Mouse (Mus musculus): Measurements from ENCODE around the gene Rapgef4. TPM values are rescaled to one million over a fixed set of nuclear protein-coding genes. Genes with fewer than 3 reads are reported as not detected.

Rapgef4 gene
- polyA plus RNA-seq, 1 experiment from 2014 or later: 11.9 TPM

DNA sequence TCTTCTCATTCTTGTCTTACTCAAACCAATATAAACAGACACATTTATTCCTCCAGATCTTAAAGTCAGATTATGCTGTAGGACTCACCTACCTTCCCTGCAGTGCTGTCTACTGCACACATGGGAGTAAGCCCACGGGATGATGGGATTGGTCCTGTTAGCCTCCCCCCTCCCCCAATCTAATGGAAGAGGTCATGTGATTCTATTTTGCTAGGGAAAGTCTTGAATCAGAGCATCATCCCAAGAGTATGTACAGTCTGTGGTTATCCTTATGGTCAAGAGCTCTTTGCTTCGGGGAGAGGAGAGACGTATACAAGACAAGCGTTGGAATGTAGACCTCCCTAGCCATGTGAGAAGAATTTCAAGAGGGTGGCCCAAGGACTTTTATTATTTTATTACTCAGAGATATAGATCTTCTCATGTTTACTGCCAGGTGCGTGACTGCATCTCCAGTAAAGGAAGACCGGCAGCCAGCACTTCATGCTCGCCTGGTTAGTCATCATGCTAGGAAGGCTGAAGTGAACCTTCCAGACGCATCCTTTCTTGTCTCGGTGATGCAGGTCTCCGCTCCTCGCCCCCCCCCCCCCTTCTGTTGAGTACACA is 308.0 kb downstream of the Rapgef4 start:
- 89% methylated on average over 11 of the region's 11 CpGs for WGBS
- no peaks in the 10 kb centered on the region for H3K9me3 ChIP-seq (ENCODE audit: control insufficient read depth, low read length)
- H3K4me3 ChIP-seq (ENCODE audit: low read depth, low read length): no peak overlapping the region
- no peak for ATAC-seq (ENCODE audit: insufficient read depth, low FRiP score, low TSS enrichment)
- H3K4me1 ChIP-seq (ENCODE audit: control insufficient read depth, insufficient read depth, low read length): no peaks in the 10 kb centered on the region
- H3K27me3 ChIP-seq (ENCODE audit: control insufficient read depth, insufficient read depth, low read length): no peaks in the 10 kb centered on the region
- DNase-seq (ENCODE audit: low spot score): no peak
- no peak overlapping the region for H3K4me2 ChIP-seq (ENCODE audit: low read depth)
- H3K36me3 ChIP-seq (ENCODE audit: control insufficient read depth, insufficient read depth, low read length): no peaks in the 10 kb centered on the region
- no peak overlapping the region for H3K9ac ChIP-seq (ENCODE audit: low read length)
- H3K27ac ChIP-seq (ENCODE audit: low read depth, low read length): no peak overlapping the region

- Histone ChIP-seq H3K27me3 (ENCODE audit: control insufficient read depth, insufficient read depth, low read length) (no peaks in the 10 kb centered on the region), H3K9me3 (ENCODE audit: control insufficient read depth, low read length) (no peaks in the 10 kb centered on the region), H3K9ac (ENCODE audit: low read length) (no peak overlapping the region), H3K36me3 (ENCODE audit: control insufficient read depth, insufficient read depth, low read length) (no peaks in the 10 kb centered on the region), H3K4me1 (ENCODE audit: control insufficient read depth, insufficient read depth, low read length) (no peaks in the 10 kb centered on the region), H3K27ac (ENCODE audit: low read depth, low read length) (no peak overlapping the region), H3K4me3 (ENCODE audit: low read depth, low read length) (no peak overlapping the region), H3K4me2 (ENCODE audit: low read depth) (no peak overlapping the region)
- WGBS: 90% methylated on average over 1 of the region's 1 CpGs
- ATAC-seq (ENCODE audit: insufficient read depth, low FRiP score, low TSS enrichment): no peak
- no peak for DNase-seq (ENCODE audit: low spot score)
These were observed 310.1 kb downstream of the Rapgef4 start for GRCm38 (mm10) chr2:72291103-72291502.

DNA sequence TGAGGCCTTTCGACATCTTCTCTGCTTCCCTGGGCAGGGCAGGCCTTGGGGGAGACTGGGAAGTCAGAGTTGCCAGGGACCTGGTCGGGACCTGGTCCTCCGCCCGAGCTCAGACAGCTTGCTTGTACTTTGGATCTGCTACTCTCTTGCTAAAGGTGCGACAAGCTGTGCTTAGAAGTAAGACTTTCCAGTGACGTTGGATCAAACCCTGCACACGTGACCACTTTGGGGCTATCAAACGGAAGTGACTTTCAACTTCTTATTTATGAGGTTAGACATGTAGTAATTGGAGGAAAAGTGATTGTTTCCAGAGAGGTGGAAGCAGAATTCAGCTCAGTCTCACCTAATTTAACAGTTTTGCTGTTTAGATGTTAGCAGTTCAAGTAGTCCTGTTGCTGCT is 311.5 kb downstream of the Rapgef4 start:
- Histone ChIP-seq H3K36me3 (ENCODE audit: control insufficient read depth, insufficient read depth, low read length) (no peaks in the 10 kb centered on the region), H3K4me2 (ENCODE audit: low read depth) (no peak overlapping the region), H3K4me3 (ENCODE audit: low read depth, low read length) (no peak overlapping the region), H3K9ac (ENCODE audit: low read length) (no peak overlapping the region), H3K27me3 (ENCODE audit: control insufficient read depth, insufficient read depth, low read length) (no peaks in the 10 kb centered on the region), H3K27ac (ENCODE audit: low read depth, low read length) (no peak overlapping the region), H3K4me1 (ENCODE audit: control insufficient read depth, insufficient read depth, low read length) (no peaks in the 10 kb centered on the region), H3K9me3 (ENCODE audit: control insufficient read depth, low read length) (no peaks in the 10 kb centered on the region)
- ATAC-seq (ENCODE audit: insufficient read depth, low FRiP score, low TSS enrichment): no peak
- WGBS: 88% methylated on average over 8 of the region's 8 CpGs
- no peak for DNase-seq (ENCODE audit: low spot score)

GRCm38 (mm10) chr2:72294994-72295393 is 314.0 kb downstream of the Rapgef4 start:
- DNase-seq (ENCODE audit: low spot score): no peak
- 84% methylated on average over 6 of the region's 6 CpGs for WGBS
- no peaks in the 10 kb centered on the region for H3K36me3 ChIP-seq (ENCODE audit: control insufficient read depth, insufficient read depth, low read length)

GRCm38 (mm10) chr2:72296984-72297715 is 316.1 kb downstream of the Rapgef4 start:
- no peak for ATAC-seq (ENCODE audit: insufficient read depth, low FRiP score, low TSS enrichment)
- no peak overlapping the region for H3K4me2 ChIP-seq (ENCODE audit: low read depth)

More at GRCm38 (mm10) chr2:72294994-72295393, 314.0 kb downstream of the Rapgef4 start:
- Histone ChIP-seq H3K4me3 (ENCODE audit: low read depth, low read length) (no peak overlapping the region), H3K9ac (ENCODE audit: low read length) (no peak overlapping the region), H3K27me3 (ENCODE audit: control insufficient read depth, insufficient read depth, low read length) (no peaks in the 10 kb centered on the region), H3K27ac (ENCODE audit: low read depth, low read length) (no peak overlapping the region), H3K4me2 (ENCODE audit: low read depth) (no peak overlapping the region), H3K9me3 (ENCODE audit: control insufficient read depth, low read length) (no peaks in the 10 kb centered on the region), H3K4me1 (ENCODE audit: control insufficient read depth, insufficient read depth, low read length) (no peaks in the 10 kb centered on the region)
- no peak for ATAC-seq (ENCODE audit: insufficient read depth, low FRiP score, low TSS enrichment)

DNA sequence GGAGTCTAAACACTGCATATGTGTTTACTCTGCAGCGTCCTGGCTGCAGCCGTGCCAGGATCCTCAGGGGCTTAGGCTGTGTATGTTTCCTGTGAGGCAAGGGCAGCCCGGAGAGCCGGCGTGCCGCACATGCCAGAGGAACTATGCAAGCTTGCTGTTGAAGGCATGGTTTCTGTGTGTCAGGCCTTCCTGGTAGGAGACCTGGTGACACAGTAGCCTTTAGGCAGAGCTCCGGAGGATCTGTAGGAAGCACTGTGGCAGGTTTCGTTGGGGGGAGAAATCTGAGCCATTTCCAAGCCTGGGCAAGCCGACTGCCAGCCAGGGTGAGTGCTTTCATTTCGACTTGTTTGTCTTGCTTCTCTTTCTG is 316.7 kb downstream of the Rapgef4 start:
- DNase-seq (ENCODE audit: low spot score): peak; percentile 13
- Histone ChIP-seq H3K9me3 (ENCODE audit: control insufficient read depth, low read length) (no peaks in the 10 kb centered on the region), H3K4me2 (ENCODE audit: low read depth) (no peak overlapping the region), H3K27ac (ENCODE audit: low read depth, low read length) (no peak overlapping the region), H3K4me1 (ENCODE audit: control insufficient read depth, insufficient read depth, low read length) (no peaks in the 10 kb centered on the region), H3K36me3 (ENCODE audit: control insufficient read depth, insufficient read depth, low read length) (no peaks in the 10 kb centered on the region), H3K4me3 (ENCODE audit: low read depth, low read length) (no peak overlapping the region), H3K9ac (ENCODE audit: low read length) (no peak overlapping the region), H3K27me3 (ENCODE audit: control insufficient read depth, insufficient read depth, low read length) (no peaks in the 10 kb centered on the region)
- no peak for ATAC-seq (ENCODE audit: insufficient read depth, low FRiP score, low TSS enrichment)
- 65% methylated on average over 10 of the region's 10 CpGs for WGBS

More at GRCm38 (mm10) chr2:72296984-72297715, 316.1 kb downstream of the Rapgef4 start:
- H3K9me3 ChIP-seq (ENCODE audit: control insufficient read depth, low read length): no peaks in the 10 kb centered on the region
- H3K4me1 ChIP-seq (ENCODE audit: control insufficient read depth, insufficient read depth, low read length): no peaks in the 10 kb centered on the region
- H3K27me3 ChIP-seq (ENCODE audit: control insufficient read depth, insufficient read depth, low read length): no peaks in the 10 kb centered on the region
- no peaks in the 10 kb centered on the region for H3K36me3 ChIP-seq (ENCODE audit: control insufficient read depth, insufficient read depth, low read length)
- no peak for DNase-seq (ENCODE audit: low spot score)
- no peak overlapping the region for H3K27ac ChIP-seq (ENCODE audit: low read depth, low read length)
- 81% methylated on average over 10 of the region's 10 CpGs for WGBS
- no peak overlapping the region for H3K4me3 ChIP-seq (ENCODE audit: low read depth, low read length)
- H3K9ac ChIP-seq (ENCODE audit: low read length): no peak overlapping the region

DNA sequence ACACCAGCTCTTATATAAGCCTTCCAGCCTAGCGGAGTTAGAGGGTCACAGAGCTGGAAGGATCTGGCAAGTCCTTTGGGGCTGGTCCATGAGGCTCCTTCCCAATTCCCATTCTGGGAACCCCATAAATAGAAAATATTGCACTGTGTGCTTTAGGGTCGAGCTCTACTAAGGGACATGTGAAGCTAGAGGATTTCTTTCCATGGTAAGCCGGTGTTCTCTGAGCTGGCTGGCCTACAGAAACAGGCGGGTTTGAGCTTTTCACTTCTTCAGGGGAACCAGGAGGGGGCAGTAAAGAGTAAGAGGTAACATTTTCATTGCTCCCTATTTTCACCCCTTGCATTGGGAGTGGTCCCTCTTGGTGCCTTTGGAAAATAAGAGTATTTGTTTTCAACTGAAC is 317.4 kb downstream of the Rapgef4 start:
- 70% methylated on average over 4 of the region's 4 CpGs for WGBS

GRCm38 (mm10) chr2:72301194-72301916 is 320.3 kb downstream of the Rapgef4 start:
- H3K27me3 ChIP-seq (ENCODE audit: control insufficient read depth, insufficient read depth, low read length): no peaks in the 10 kb centered on the region
- H3K4me2 ChIP-seq (ENCODE audit: low read depth): no peak overlapping the region
- ATAC-seq (ENCODE audit: insufficient read depth, low FRiP score, low TSS enrichment): no peak
- WGBS: 91% methylated on average over 9 of the region's 9 CpGs
- no peaks in the 10 kb centered on the region for H3K4me1 ChIP-seq (ENCODE audit: control insufficient read depth, insufficient read depth, low read length)
- H3K4me3 ChIP-seq (ENCODE audit: low read depth, low read length): no peak overlapping the region
- DNase-seq (ENCODE audit: low spot score): no peak
- no peaks in the 10 kb centered on the region for H3K36me3 ChIP-seq (ENCODE audit: control insufficient read depth, insufficient read depth, low read length)
- no peaks in the 10 kb centered on the region for H3K9me3 ChIP-seq (ENCODE audit: control insufficient read depth, low read length)
- H3K9ac ChIP-seq (ENCODE audit: low read length): no peak overlapping the region
- no peak overlapping the region for H3K27ac ChIP-seq (ENCODE audit: low read depth, low read length)

More for the DNA sequence above, 317.4 kb downstream of the Rapgef4 start:
- Histone ChIP-seq H3K27ac (ENCODE audit: low read depth, low read length) (no peak overlapping the region), H3K9me3 (ENCODE audit: control insufficient read depth, low read length) (no peaks in the 10 kb centered on the region), H3K27me3 (ENCODE audit: control insufficient read depth, insufficient read depth, low read length) (no peaks in the 10 kb centered on the region), H3K4me1 (ENCODE audit: control insufficient read depth, insufficient read depth, low read length) (no peaks in the 10 kb centered on the region), H3K4me2 (ENCODE audit: low read depth) (no peak overlapping the region), H3K36me3 (ENCODE audit: control insufficient read depth, insufficient read depth, low read length) (no peaks in the 10 kb centered on the region), H3K9ac (ENCODE audit: low read length) (no peak overlapping the region), H3K4me3 (ENCODE audit: low read depth, low read length) (no peak overlapping the region)
- DNase-seq (ENCODE audit: low spot score) (peak; percentile 28), ATAC-seq (ENCODE audit: insufficient read depth, low FRiP score, low TSS enrichment) (no peak)
